Mouse (Mus musculus): ENCODE data around the gene Dcaf10.

DNA sequence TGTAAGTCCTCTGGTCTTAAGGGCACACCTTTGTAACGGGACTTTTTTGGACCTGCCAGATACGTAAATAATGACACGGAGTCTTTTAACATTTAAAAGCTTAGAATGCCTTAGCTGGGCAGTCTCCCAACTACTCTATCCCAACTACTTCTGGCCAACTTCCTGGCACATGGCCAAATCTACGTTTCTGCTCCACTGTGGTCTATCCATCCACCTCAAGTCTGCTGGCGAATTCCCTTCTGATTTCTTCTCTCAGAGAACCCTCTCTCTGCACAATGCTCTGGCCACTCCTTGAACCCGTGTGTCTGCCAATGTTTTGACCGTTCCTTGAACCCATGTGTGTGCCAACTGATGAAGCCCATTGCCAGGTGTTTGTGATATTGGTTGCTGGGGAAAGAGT, 10.8 kb upstream of the Dcaf10 start:
- TF ChIP-seq CTCF (IDR thresholded peaks at IDR 0.05; ENCODE audit: low read depth) (no peak), EP300 (IDR thresholded peaks at IDR 0.05; ENCODE audit: low read depth) (no peak)

Measured in liver, embryonic 14.5 days (tissue).